Mouse (Mus musculus) G1E (cell line): ENCODE measurements around the gene Vmn2r79. TPM values are rescaled to one million over a fixed set of nuclear protein-coding genes. Genes with fewer than 3 reads are reported as not detected.
"Not testable (repeated sequence)": the region's sequence is repeated elsewhere in the genome, so short reads cannot be mapped to it uniquely, and the experiment has no call there.

Source experiments
- ATAC-seq: 2 replicates; pipeline ENCODE4 v1.8.0; 2016; ENCODE audit warnings: mild to moderate bottlenecking; ENCODE audit not compliant: insufficient number of reproducible peaks, poor library complexity, low FRiP score, severe bottlenecking; ENCODE audit errors: extremely low read depth
- DNase-seq: peaks from one replicate; pipeline ENCODE4 v3.0.0; 2012; ENCODE audit warnings: low spot score
- H3K27me3 ChIP-seq: 2 replicates; pipeline ENCODE4 v1.6.1; 2012; ENCODE audit warnings: mild to moderate bottlenecking, low read length, inconsistent platforms; ENCODE audit not compliant: insufficient read depth
- H3K36me3 ChIP-seq: replicated peaks from 2 replicates; pipeline ENCODE3; 2012; ENCODE audit warnings: mild to moderate bottlenecking, inconsistent platforms
- H3K4me1 ChIP-seq: 2 replicates; pipeline ENCODE4 v1.6.1; 2012; ENCODE audit warnings: low read depth, low read length, inconsistent platforms, mixed read lengths; ENCODE audit not compliant: insufficient read depth
- H3K4me3 ChIP-seq: 2 replicates; pipeline ENCODE4 v1.5.1; 2012; ENCODE audit warnings: low read depth, mild to moderate bottlenecking, inconsistent platforms, low read length, moderate library complexity, mixed read lengths
- H3K9me3 ChIP-seq: replicated peaks from 2 replicates; pipeline ENCODE4 v1.6.1; 2012; ENCODE audit warnings: inconsistent platforms
- CTCF ChIP-seq: IDR thresholded peaks from 2 replicates; pipeline ENCODE4 v1.5.1; 2012; ENCODE audit warnings: low read depth, low read length, inconsistent platforms, mixed read lengths
- GATA1 ChIP-seq: IDR thresholded peaks from 2 replicates; pipeline ENCODE4 v1.6.1; 2012; ENCODE audit warnings: borderline replicate concordance, low read length, inconsistent platforms, mixed read lengths
- GATA2 ChIP-seq: IDR thresholded peaks from 2 replicates; pipeline ENCODE4 v1.6.1; 2012; ENCODE audit warnings: low read depth, low read length, inconsistent platforms, borderline replicate concordance
- POLR2AphosphoS5 ChIP-seq: IDR thresholded peaks from 2 replicates; pipeline ENCODE4 v1.6.1; 2012; ENCODE audit warnings: low read depth, low read length, inconsistent platforms; ENCODE audit not compliant: insufficient replicate concordance
- TAL1 ChIP-seq: conservative IDR thresholded peaks from 2 replicates; pipeline ENCODE4 v1.6.1; 2012; ENCODE audit warnings: low read depth, low read length, inconsistent platforms, mixed read lengths
- polyA plus RNA-seq: library from polyadenylated mRNA; stranded (reverse); fragments of >175 nt; gene quantifications from 2 replicates; pipeline ENCODE4 v1.2.3, GENCODE M21; 2012
- total RNA-seq, 2 experiments: library from RNA; stranded (forward) in 1 of 2; stranded (reverse) in 1 of 2; fragments of 200-1000 nt in 1 of 2; fragments of >200 nt in 1 of 2; fragmentation: Nextera tagmentation in 1 of 2; gene quantifications; 2 replicates each; pipeline ENCODE4 v1.2.3; 2014 to 2017

The Vmn2r79 gene
- 0.10 TPM in 1 of 2 replicates, not detected in the other for total RNA-seq (2014; fragmentation: Nextera tagmentation)
- 0.06 and 0.11 TPM in 2 replicates for total RNA-seq (2017)
- not detected in 2 replicates for polyA plus RNA-seq

DNA sequence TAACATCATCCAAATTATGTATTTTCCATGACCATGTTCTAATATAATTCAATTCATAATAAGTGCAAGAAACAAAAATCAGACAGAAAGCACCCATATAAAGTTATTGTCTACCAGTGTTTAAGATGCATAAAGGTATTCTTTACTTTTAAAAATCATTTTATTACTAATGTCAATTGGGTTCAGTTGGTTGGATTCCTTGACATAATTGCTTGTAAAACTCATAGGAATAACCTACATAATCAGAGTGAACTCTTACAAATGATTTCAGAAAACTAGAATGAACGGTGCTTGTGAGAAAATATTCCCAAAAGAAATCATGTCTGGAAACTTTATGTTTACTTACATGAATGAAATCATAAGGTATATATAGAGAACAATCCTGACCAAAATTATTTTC lies at the start of gene Vmn2r79:
TSS of gene Vmn2r79 (plus strand) at position 301 of the 400 bp plus-strand sequence.
- DNase-seq = not testable (repeated sequence)

GRCm38 (mm10) chr7:86994700-86995099 lies 1.2 kb upstream of the Vmn2r79 start:
- Histone ChIP-seq H3K4me1 (no peaks in the 10 kb centered on the region), H3K36me3 (no peaks in the 10 kb centered on the region), H3K27me3 (no peaks in the 10 kb centered on the region), H3K4me3 (no peak overlapping the region), H3K9me3 (0 out of 2 replicates have a peak, but pooled peaks cover 2% of the 10 kb centered on the region)
- DNase-seq = no peak
- TF ChIP-seq POLR2AphosphoS5 (no peak), CTCF (no peak)
- no peak for ATAC-seq

More for the DNA sequence above, at the start of gene Vmn2r79:
- H3K36me3 ChIP-seq, H3K27me3 ChIP-seq, H3K9me3 ChIP-seq, ATAC-seq, H3K4me1 ChIP-seq, H3K4me3 ChIP-seq: not testable (repeated sequence)

GRCm38 (mm10) chr7:87026486-87026885 lies 30.6 kb downstream of the Vmn2r79 start:
- DNase-seq, H3K36me3 ChIP-seq, H3K4me1 ChIP-seq, H3K4me3 ChIP-seq, H3K27me3 ChIP-seq, ATAC-seq, H3K9me3 ChIP-seq: not testable (repeated sequence)

- TF ChIP-seq GATA2 = no peak
- TF ChIP-seq GATA1 = no peak
- no peak for TF ChIP-seq CTCF
- TF ChIP-seq TAL1 = no peak
- TF ChIP-seq POLR2AphosphoS5 = no peak
- H3K36me3 ChIP-seq = no peaks in the 10 kb centered on the region
- ATAC-seq (no peak), DNase-seq (no peak)
- no peaks in the 10 kb centered on the region for H3K4me1 ChIP-seq
- H3K9me3 ChIP-seq = no peaks in the 10 kb centered on the region
- H3K27me3 ChIP-seq = no peaks in the 10 kb centered on the region
- H3K4me3 ChIP-seq = no peak overlapping the region
These were observed 67.7 kb downstream of the Vmn2r79 start for GRCm38 (mm10) chr7:87063576-87063975.

Other genes with a start within 250 kb of the Vmn2r79 start
- gene Folh1, start 220.2 kb upstream of the Vmn2r79 start, total RNA-seq (2014; fragmentation: Nextera tagmentation) = not detected in 2 replicates
- 0.05 and 0.06 TPM in 2 replicates for gene Folh1, start 220.2 kb upstream of the Vmn2r79 start, total RNA-seq (2017)
- gene Folh1, start 220.2 kb upstream of the Vmn2r79 start, polyA plus RNA-seq = not detected in 2 replicates
- gene Vmn2r77, start 201.1 kb upstream of the Vmn2r79 start, total RNA-seq (2014; fragmentation: Nextera tagmentation) = not detected in 2 replicates
- 0.06 TPM in 1 of 2 replicates, not detected in the other for gene Vmn2r77, start 201.1 kb upstream of the Vmn2r79 start, total RNA-seq (2017)
- not detected in 2 replicates for gene Vmn2r77, start 201.1 kb upstream of the Vmn2r79 start, polyA plus RNA-seq
- gene Vmn2r78, start 81.0 kb upstream of the Vmn2r79 start, total RNA-seq (2014; fragmentation: Nextera tagmentation) = not detected in 2 replicates
- 0.05 and 0.06 TPM in 2 replicates for gene Vmn2r78, start 81.0 kb upstream of the Vmn2r79 start, total RNA-seq (2017)
- gene Vmn2r78, start 81.0 kb upstream of the Vmn2r79 start, polyA plus RNA-seq = not detected in 2 replicates
- gene Nox4, start 250.0 kb downstream of the Vmn2r79 start, total RNA-seq (2014; fragmentation: Nextera tagmentation) = not detected in 2 replicates
- 0.11 TPM in 1 of 2 replicates, not detected in the other for gene Nox4, start 250.0 kb downstream of the Vmn2r79 start, total RNA-seq (2017)
- not detected in 2 replicates for gene Nox4, start 250.0 kb downstream of the Vmn2r79 start, polyA plus RNA-seq